Mouse (Mus musculus) stomach, embryonic 15.5 days (tissue): ENCODE measurements around the gene Prmt6. TPM values are rescaled to one million over a fixed set of nuclear protein-coding genes. Genes with fewer than 3 reads are reported as not detected.

Source experiments
- ATAC-seq: fragments of 200-750 bp; cut with Nextera tagmentation; 2 replicates; pipeline ENCODE4 v1.8.0; 2017; ENCODE audit warnings: low read depth, moderate number of reproducible peaks, moderate TSS enrichment; ENCODE audit not compliant: insufficient read depth, low FRiP score
- H3K27ac ChIP-seq: fragments of 300-500 bp; sonication (generic); 2 replicates; pipeline ENCODE4 v1.5.1; 2015; ENCODE audit warnings: mild to moderate bottlenecking, inconsistent platforms
- H3K27me3 ChIP-seq: fragments of 300-500 bp; sonication (generic); replicated peaks from 2 replicates; pipeline ENCODE4 v1.6.1; 2015; ENCODE audit warnings: inconsistent platforms
- H3K36me3 ChIP-seq: fragments of 300-500 bp; sonication (generic); 2 replicates; pipeline ENCODE4 v1.6.1; 2015; ENCODE audit warnings: inconsistent platforms
- H3K4me1 ChIP-seq: fragments of 300-500 bp; sonication (generic); 2 replicates; pipeline ENCODE4 v1.6.1; 2015; ENCODE audit warnings: inconsistent platforms
- H3K4me2 ChIP-seq: fragments of 300-500 bp; sonication (generic); 2 replicates; pipeline ENCODE4 v1.6.1; 2015; ENCODE audit warnings: mild to moderate bottlenecking, inconsistent platforms
- H3K4me3 ChIP-seq: fragments of 300-500 bp; sonication (generic); replicated peaks from 2 replicates; pipeline ENCODE4 v1.5.1; 2015; ENCODE audit warnings: inconsistent platforms
- H3K9ac ChIP-seq: fragments of 300-500 bp; sonication (generic); 2 replicates; pipeline ENCODE4 v1.6.1; 2015; ENCODE audit warnings: inconsistent platforms
- H3K9me3 ChIP-seq: fragments of 300-500 bp; sonication (generic); 2 replicates; pipeline ENCODE4 v1.6.1; 2016; ENCODE audit warnings: inconsistent platforms
- WGBS: fragments of 180-500 bp; shearing (Covaris S2); methylation state at CpG from one replicate; pipeline ENCODE4 v1.1.7; 2015; 5-methylcytosine and 5-hydroxymethylcytosine counted together
- polyA plus RNA-seq: library from polyadenylated mRNA; unstranded; fragments of >200 nt; fragmentation: Nextera tagmentation; extraction: Ambion mirVana; gene quantifications from 2 replicates; pipeline ENCODE4 v1.2.1, GENCODE M21; 2015

Prmt6 gene
- polyA plus RNA-seq, result 17.0 and 20.4 TPM in 2 replicates

DNA sequence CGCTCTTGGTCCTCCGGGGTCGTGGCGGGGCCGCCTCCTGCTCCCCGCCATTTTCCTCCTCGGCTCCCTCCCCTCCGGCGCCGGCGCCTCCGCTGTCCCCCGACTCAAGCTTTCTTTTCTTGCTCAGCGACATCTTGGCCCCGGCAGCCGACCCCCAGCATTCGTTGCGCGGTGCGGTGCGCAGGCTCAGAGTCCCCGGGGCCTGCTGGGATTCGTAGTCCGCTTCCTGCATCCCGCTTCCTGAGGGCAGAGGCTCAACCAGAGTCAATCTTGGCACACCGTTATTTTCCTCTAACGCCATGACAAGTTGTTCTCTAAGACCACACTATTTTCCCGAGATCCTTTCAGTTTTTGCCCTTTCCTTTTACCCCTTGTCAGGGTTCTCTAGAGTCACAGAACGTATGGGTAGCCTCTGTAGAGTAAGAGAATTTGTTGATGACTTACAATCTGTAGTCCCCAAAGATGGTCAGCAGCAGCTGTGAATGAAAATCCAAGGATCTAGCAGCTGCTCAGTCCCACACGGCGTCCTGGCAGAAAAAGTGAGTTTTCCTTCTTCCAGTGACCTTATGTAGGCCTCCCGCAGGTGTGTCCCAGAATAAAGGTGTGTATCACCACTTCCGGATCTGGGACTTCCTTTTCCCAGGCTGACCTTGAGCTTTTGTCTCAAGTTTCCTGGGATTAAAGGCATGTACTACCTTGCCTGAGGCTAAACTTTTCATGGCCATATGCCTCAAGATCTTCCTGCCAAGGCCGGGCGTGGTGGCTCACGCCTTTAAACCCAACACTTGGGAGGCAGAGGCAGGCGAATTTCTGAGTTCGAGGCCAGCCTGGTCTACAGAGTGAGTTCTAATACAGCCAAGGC lies at the start of gene Prmt6:
Gene Prmt6, minus strand, starts transcription at position 160 of the 862 bp plus-strand sequence.
- Histone ChIP-seq H3K4me1 (no peaks in the 10 kb centered on the region), H3K27ac (peak within 1 kb of the TSS; percentile 85), H3K9ac (peak within 1 kb of the TSS; percentile 71), H3K9me3 (no peaks in the 10 kb centered on the region), H3K4me2 (peak within 1 kb of the TSS; percentile 64), H3K4me3 (peak within 1 kb of the TSS; percentile 86), H3K27me3 (no peaks in the 10 kb centered on the region), H3K36me3 (peaks cover 9% of the 10 kb centered on the region; the same call in 1 of the 2 replicates)
- ATAC-seq, result peak; percentile 94
- WGBS, result 19% methylated on average over 38 of the region's 38 CpGs

DNA sequence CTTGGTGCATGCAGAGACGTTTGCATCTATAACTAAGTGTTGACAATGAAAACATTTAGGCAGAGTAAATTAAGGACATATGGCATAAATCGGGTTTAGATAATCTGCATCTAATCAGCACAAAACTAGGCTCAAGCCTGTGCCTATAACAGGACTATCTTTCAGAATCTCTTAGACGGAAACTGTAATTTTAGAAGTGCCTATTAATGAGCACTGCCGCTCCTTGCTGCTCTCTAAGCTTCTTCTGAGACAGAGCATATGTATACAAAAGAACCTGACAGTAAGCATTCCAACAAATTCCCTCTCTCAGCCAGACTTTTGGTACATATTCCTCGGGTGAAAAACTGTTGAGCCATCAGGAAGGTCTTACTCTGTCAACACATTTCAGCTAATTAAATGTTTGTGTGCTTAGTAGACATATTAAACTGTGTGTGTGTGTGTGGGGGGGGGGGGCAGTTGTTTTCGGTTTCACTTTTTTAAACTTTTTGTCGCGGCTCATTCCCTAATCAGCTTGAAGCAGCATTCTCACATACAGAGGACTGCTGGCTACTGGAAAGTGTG lies 39.8 kb upstream of the Prmt6 start:
- Histone ChIP-seq H3K4me1 (no peaks in the 10 kb centered on the region), H3K36me3 (no peaks in the 10 kb centered on the region), H3K9ac (no peak overlapping the region), H3K9me3 (no peaks in the 10 kb centered on the region), H3K4me3 (no peak overlapping the region), H3K4me2 (no peak overlapping the region), H3K27ac (no peak overlapping the region), H3K27me3 (no peaks in the 10 kb centered on the region)
- 68% methylated on average over 8 of the region's 8 CpGs for WGBS
- no peak for ATAC-seq

DNA sequence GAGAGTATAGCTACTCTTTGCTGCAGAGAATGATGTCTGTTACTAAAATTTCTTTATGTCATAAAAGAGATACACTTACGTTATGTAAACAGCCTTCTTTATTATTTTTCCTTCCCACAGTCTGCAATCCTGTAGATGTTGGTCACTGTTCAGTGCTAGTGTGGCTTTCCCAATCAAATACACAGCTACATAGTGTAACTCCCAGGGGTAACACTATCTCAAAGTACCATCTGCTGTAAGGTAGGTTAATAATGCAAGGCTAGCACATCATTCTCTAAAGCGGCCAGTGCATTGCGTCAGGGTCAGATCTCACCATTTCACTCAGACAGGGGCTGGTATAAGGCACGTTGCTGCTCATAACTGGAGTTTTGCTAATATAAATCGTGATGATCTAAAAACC lies 31.9 kb upstream of the Prmt6 start:
- ATAC-seq, result no peak

DNA sequence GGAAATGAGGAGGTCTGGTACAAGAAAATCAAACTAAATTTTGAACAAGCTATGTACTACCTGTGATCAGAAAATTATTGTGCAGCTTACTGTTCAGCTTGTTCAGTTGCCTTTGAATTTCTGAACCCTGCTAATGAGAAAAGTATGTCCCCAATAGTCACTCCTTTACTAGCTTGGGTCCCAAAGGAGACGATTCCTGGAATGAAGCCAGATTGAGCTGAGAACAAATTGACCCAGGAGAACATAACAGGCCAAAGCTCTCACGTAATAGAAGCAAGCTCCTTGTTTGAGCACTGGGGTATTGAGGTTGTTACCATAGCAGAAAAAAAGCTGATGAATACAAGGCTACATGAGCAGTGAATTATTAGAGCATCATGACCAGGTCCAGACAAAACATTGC lies 17.0 kb upstream of the Prmt6 start:
- 58% methylated on average over 2 of the region's 2 CpGs for WGBS
- no peaks in the 10 kb centered on the region for H3K4me1 ChIP-seq
- ATAC-seq, result no peak

More for the DNA sequence above, 31.9 kb upstream of the Prmt6 start:
- H3K4me1 ChIP-seq, result no peaks in the 10 kb centered on the region
- no peak overlapping the region for H3K4me2 ChIP-seq
- no peak overlapping the region for H3K9ac ChIP-seq
- no peak overlapping the region for H3K4me3 ChIP-seq
- H3K9me3 ChIP-seq, result no peaks in the 10 kb centered on the region
- H3K36me3 ChIP-seq, result no peaks in the 10 kb centered on the region
- H3K27ac ChIP-seq, result no peak overlapping the region
- no peaks in the 10 kb centered on the region for H3K27me3 ChIP-seq
- WGBS, result 81% methylated on average over 5 of the region's 5 CpGs

DNA sequence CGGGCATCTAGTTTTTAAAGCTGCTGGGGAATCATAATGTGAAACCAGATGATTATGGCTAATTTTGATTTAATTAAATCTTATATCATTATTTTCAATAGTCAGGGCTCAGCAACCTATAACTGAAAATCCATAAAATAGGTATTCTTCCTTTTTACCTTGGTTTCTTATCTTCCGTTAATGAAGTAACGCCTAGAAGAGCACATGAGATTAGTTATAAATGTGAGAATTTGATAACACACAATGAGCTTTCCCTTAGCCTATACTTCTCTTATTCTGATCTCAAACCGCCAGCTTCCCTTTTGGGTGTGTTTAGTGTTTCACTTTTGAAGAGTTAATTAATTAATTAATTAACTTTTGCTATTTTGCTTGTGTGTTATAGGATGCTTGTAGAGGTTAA lies 2.3 kb upstream of the Prmt6 start:
- 92% methylated on average over 4 of the region's 4 CpGs for WGBS
- no peaks in the 10 kb centered on the region for H3K9me3 ChIP-seq
- H3K4me2 ChIP-seq, result no peak overlapping the region
- H3K36me3 ChIP-seq, result no peaks in the 10 kb centered on the region
- no peak overlapping the region for H3K9ac ChIP-seq
- no peak for ATAC-seq
- H3K4me1 ChIP-seq, result no peaks in the 10 kb centered on the region
- H3K27me3 ChIP-seq, result no peaks in the 10 kb centered on the region
- no peak overlapping the region for H3K4me3 ChIP-seq
- no peak overlapping the region for H3K27ac ChIP-seq

More for the DNA sequence above, 17.0 kb upstream of the Prmt6 start:
- Histone ChIP-seq H3K27ac (no peak overlapping the region), H3K36me3 (no peaks in the 10 kb centered on the region), H3K4me2 (no peak overlapping the region), H3K27me3 (no peaks in the 10 kb centered on the region), H3K4me3 (no peak overlapping the region), H3K9me3 (no peaks in the 10 kb centered on the region), H3K9ac (no peak overlapping the region)

DNA sequence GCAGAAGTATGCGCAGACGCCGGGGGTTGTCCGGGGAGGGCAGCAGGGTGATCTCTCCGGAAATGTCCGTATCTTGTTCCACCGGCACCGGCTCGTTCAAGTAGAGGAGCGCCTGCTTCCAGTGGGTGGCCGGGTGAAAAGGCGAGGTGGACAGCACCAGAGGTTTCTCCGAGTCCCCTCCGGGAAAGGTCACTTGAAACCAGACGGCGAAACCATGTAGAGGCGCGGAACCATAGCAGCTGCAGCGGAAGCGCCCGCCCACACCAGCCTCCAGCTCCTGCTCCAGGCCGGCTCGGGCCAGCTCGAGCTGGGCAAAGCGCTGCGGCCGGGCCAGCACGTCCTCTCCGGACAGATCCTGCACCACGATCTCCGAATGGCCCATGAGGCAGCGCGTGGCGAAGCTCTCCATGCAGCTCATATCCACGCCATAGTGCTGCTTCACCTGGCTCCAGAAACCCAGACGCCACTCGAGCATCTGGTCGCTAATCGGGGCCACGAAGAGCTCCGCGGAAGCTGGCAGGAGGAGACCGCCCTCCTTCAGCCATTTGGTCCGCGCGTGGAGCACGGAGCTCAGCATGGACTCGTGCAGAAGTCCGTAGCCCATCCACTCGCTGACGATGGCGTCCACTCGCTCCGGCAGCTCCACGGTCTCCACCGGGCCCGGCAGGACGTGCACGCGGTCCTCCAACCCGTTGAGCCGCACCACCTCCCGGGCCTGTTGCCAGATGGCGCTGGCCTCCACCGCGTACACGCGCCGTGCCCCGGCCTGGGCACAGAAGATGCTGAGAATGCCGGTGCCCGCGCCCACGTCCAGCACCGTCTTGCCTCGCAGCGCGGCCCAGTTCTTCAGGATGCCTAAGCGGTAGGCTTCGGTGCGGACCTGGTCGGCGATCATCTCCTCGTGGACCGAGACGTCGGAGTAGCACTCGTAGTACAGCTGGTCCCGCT lies 633 bp downstream of the Prmt6 start:
- under 1% methylated on average over 89 of the region's 89 CpGs for WGBS

DNA sequence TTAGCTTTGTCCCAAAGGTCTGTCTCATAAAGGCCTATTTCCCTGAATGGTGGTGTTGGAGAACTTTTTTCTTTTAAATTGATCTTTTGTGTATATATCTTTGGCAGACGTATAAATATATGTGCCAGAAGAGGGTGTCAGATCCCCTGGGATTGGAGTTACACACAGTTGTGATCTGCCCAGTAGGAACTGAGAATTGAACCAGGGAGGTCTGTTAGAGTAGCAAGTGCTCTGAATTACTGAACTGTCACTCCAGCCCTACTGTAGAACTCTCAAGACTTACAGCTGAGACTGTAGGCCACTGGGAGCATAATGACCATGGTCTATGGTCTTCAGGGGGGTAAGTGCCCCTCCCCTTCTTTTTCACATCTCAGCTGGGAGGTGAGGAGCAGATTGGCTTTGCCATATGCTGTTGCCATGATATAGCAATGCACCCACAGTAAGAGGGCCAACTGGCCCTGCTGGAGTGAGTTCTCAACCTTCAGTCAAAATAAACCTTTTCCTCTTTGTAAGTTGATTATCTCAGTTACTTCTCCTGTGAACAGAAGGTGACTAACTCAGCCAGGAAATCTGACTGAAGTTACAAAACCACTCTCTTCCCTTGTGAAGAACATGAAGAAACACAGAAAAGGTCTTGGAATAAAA lies 13.9 kb downstream of the Prmt6 start:
- no peak overlapping the region for H3K4me3 ChIP-seq
- WGBS, result 74% methylated on average over 1 of the region's 1 CpGs
- no peak for ATAC-seq

More for the DNA sequence above, 633 bp downstream of the Prmt6 start:
- Histone ChIP-seq H3K9ac (peak overlapping the region; percentile 71), H3K4me2 (peak overlapping the region; percentile 64), H3K4me3 (peak overlapping the region; percentile 86), H3K4me1 (no peaks in the 10 kb centered on the region), H3K36me3 (peaks cover 9% of the 10 kb centered on the region; the same call in 1 of the 2 replicates), H3K27me3 (no peaks in the 10 kb centered on the region), H3K27ac (peak overlapping the region; percentile 85), H3K9me3 (no peaks in the 10 kb centered on the region)
- ATAC-seq, result peak; percentile 80

More for the DNA sequence above, 13.9 kb downstream of the Prmt6 start:
- Histone ChIP-seq H3K4me2 (no peak overlapping the region), H3K27me3 (no peaks in the 10 kb centered on the region), H3K9ac (no peak overlapping the region), H3K9me3 (no peaks in the 10 kb centered on the region), H3K4me1 (no peaks in the 10 kb centered on the region), H3K27ac (no peak overlapping the region), H3K36me3 (no peaks in the 10 kb centered on the region)

Other genes starting within 250 kb of the Prmt6 start
- gene Ntng1, start 107.0 kb downstream of the Prmt6 start, polyA plus RNA-seq, result 3.3 and 4.4 TPM in 2 replicates